Mouse (Mus musculus) kidney, embryonic 15.5 days (tissue): ENCODE data around the gene Nell2. TPM values are rescaled to one million over a fixed set of nuclear protein-coding genes. Genes with fewer than 3 reads are reported as not detected.

Experiments
- ATAC-seq: fragments of 200-750 bp; cut with Nextera tagmentation; replicated peaks from 2 replicates; pipeline ENCODE4 v1.8.0; 2017; ENCODE audit warnings: moderate TSS enrichment; ENCODE audit not compliant: low FRiP score
- H3K27ac ChIP-seq: fragments of 300-500 bp; sonication (generic); 2 replicates; pipeline ENCODE4 v1.5.1; 2015; ENCODE audit warnings: mild to moderate bottlenecking, inconsistent platforms
- H3K27me3 ChIP-seq: fragments of 300-500 bp; sonication (generic); 2 replicates; pipeline ENCODE4 v1.6.1; 2015; ENCODE audit warnings: inconsistent platforms
- H3K36me3 ChIP-seq: fragments of 300-500 bp; sonication (generic); 2 replicates; pipeline ENCODE4 v1.6.1; 2015; ENCODE audit warnings: inconsistent platforms
- H3K4me1 ChIP-seq: fragments of 300-500 bp; sonication (generic); 2 replicates; pipeline ENCODE4 v1.6.1; 2015; ENCODE audit warnings: inconsistent platforms
- H3K4me2 ChIP-seq: fragments of 300-500 bp; sonication (generic); 2 replicates; pipeline ENCODE4 v1.6.1; 2015; ENCODE audit warnings: moderate library complexity, mild to moderate bottlenecking, inconsistent platforms
- H3K4me3 ChIP-seq: fragments of 300-500 bp; sonication (generic); replicated peaks from 2 replicates; pipeline ENCODE4 v1.5.1; 2015; ENCODE audit warnings: mild to moderate bottlenecking, inconsistent platforms
- H3K9ac ChIP-seq: fragments of 300-500 bp; sonication (generic); 2 replicates; pipeline ENCODE4 v1.6.1; 2015; ENCODE audit warnings: mild to moderate bottlenecking, inconsistent platforms
- H3K9me3 ChIP-seq: fragments of 300-500 bp; sonication (generic); replicated peaks from 2 replicates; pipeline ENCODE4 v1.6.1; 2016; ENCODE audit warnings: inconsistent platforms
- WGBS: fragments of 180-500 bp; shearing (Covaris S2); methylation state at CpG from one replicate; pipeline ENCODE4 v1.1.7; 2015; ENCODE audit warnings: mixed read lengths; 5-methylcytosine and 5-hydroxymethylcytosine counted together
- polyA plus RNA-seq: library from polyadenylated mRNA; unstranded; fragments of >200 nt; fragmentation: Nextera tagmentation; extraction: Ambion mirVana; gene quantifications from 2 replicates; pipeline ENCODE4 v1.2.1, GENCODE M21; 2015

The Nell2 gene
- polyA plus RNA-seq, 1 experiment from 2014 or later, result 12.3 TPM

- Histone ChIP-seq H3K9ac (no peak overlapping the region), H3K4me1 (no peaks in the 10 kb centered on the region), H3K27me3 (no peaks in the 10 kb centered on the region), H3K4me2 (no peak overlapping the region), H3K9me3 (no peaks in the 10 kb centered on the region), H3K4me3 (no peak overlapping the region), H3K36me3 (no peaks in the 10 kb centered on the region), H3K27ac (no peak overlapping the region)
- WGBS, result 69% methylated on average over 2 of the region's 2 CpGs
- no peak for ATAC-seq
Measured at GRCm38 (mm10) chr15:95047486-95047885, 480.9 kb downstream of the Nell2 start.

- 61% methylated on average over 8 of the region's 8 CpGs for WGBS
- no peaks in the 10 kb centered on the region for H3K27me3 ChIP-seq
- no peaks in the 10 kb centered on the region for H3K36me3 ChIP-seq
- no peak overlapping the region for H3K4me3 ChIP-seq
- H3K9ac ChIP-seq, result no peak overlapping the region
- H3K4me1 ChIP-seq, result no peaks in the 10 kb centered on the region
- no peak for ATAC-seq
- no peaks in the 10 kb centered on the region for H3K9me3 ChIP-seq
- no peak overlapping the region for H3K4me2 ChIP-seq
- no peak overlapping the region for H3K27ac ChIP-seq
Measured at GRCm38 (mm10) chr15:95044011-95044410, 484.3 kb downstream of the Nell2 start.

GRCm38 (mm10) chr15:95042437-95042836, 485.9 kb downstream of the Nell2 start:
- no peak overlapping the region for H3K9ac ChIP-seq
- H3K27ac ChIP-seq, result no peak overlapping the region
- no peak for ATAC-seq
- no peaks in the 10 kb centered on the region for H3K4me1 ChIP-seq
- no peak overlapping the region for H3K4me2 ChIP-seq
- no peaks in the 10 kb centered on the region for H3K36me3 ChIP-seq
- no peaks in the 10 kb centered on the region for H3K9me3 ChIP-seq
- 87% methylated on average over 9 of the region's 9 CpGs for WGBS
- H3K27me3 ChIP-seq, result no peaks in the 10 kb centered on the region
- no peak overlapping the region for H3K4me3 ChIP-seq

GRCm38 (mm10) chr15:95029487-95029875, 498.9 kb downstream of the Nell2 start:
- ATAC-seq, result no peak
- 61% methylated on average over 5 of the region's 5 CpGs for WGBS
- H3K4me2 ChIP-seq, result no peak overlapping the region

GRCm38 (mm10) chr15:95028862-95029486, 499.4 kb downstream of the Nell2 start:
- 88% methylated on average over 13 of the region's 13 CpGs for WGBS
- Histone ChIP-seq H3K4me3 (no peak overlapping the region), H3K9me3 (no peaks in the 10 kb centered on the region), H3K27me3 (no peaks in the 10 kb centered on the region), H3K4me1 (no peaks in the 10 kb centered on the region), H3K9ac (no peak overlapping the region), H3K27ac (no peak overlapping the region), H3K4me2 (no peak overlapping the region), H3K36me3 (no peaks in the 10 kb centered on the region)
- ATAC-seq, result no peak

More at GRCm38 (mm10) chr15:95029487-95029875, 498.9 kb downstream of the Nell2 start:
- Histone ChIP-seq H3K4me1 (no peaks in the 10 kb centered on the region), H3K36me3 (no peaks in the 10 kb centered on the region), H3K27ac (no peak overlapping the region), H3K27me3 (no peaks in the 10 kb centered on the region), H3K9ac (no peak overlapping the region), H3K4me3 (no peak overlapping the region), H3K9me3 (no peaks in the 10 kb centered on the region)

Other genes starting within 250 kb of the Nell2 start
- 0.13 TPM in 2 replicates for gene Dbx2, start 127.4 kb upstream of the Nell2 start, polyA plus RNA-seq